Mouse (Mus musculus) cerebellum, adult 11 months (tissue): ENCODE measurements around the gene Fis1.
"Not testable (repeated sequence)": the region's sequence is repeated elsewhere in the genome, so short reads cannot be mapped to it uniquely, and the experiment has no call there.

ENCODE experiments used
- DNase-seq: peaks from one replicate; pipeline ENCODE4 v3.0.0; 2022

Fis1 gene

DNA sequence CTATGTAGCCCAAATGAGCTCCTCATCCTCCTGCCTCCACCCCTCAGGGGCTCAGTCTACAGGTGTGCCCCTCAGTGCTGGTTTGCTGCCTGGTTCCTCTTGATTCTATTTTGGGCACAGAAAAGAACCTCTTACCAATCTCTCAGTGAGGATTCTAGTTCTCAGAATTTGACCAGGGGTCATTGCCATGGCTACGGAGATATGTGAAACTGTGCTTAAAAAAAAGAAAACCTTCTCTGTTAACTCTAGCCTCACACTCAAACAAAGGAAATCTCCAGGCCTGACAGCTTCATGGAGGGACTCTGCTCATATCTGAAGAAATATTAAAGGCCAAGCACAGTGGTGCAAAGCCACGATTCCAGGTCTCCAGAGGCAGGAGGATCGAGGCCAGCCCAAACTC, 10.3 kb upstream of the Fis1 start:
- no peak for DNase-seq

GRCm38 (mm10) chr5:136943382-136943781, 9.7 kb upstream of the Fis1 start:
- no peak for DNase-seq

GRCm38 (mm10) chr5:136945084-136945483, 8.0 kb upstream of the Fis1 start:
- DNase-seq, result no peak

GRCm38 (mm10) chr5:136947874-136948273, 5.2 kb upstream of the Fis1 start:
- DNase-seq, result no peak

DNA sequence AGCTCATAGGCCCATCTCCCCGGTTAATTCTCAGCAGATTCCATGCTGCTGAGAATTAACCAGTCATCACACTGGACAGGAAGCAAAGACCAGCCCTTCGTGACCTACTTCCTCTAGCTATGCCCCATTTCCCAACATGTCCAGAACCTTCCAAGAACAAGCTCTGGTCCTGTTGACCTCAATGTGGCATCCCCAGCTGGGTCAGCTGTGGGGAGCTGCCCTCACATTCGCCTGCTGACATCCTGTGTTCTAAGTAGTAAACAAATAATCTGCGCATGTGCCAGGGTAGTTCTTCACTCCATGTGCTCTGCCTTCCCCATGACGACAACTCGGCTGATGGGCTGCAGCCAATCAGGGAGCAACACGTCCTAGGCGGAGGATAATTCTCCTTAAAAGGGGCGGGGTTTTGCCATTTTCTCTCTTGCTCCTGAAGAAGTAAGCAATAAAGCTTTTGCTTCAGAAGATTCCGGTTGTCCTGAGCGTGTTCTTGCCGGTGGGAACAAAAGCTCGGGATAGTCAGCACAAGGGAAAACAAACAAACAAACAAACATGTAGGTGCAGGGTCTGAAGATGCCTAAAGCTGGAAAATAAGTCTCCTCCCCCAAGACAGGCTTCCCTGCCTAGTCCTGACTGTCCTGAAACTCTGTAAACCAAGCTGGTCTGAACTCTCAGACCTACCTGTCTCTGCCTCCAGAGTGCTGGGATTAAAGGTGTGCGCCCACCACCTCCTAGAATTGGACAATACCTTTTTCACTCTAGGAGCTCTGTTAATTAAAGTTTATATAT, 3.3 kb upstream of the Fis1 start:
- DNase-seq, result not testable (repeated sequence)

DNA sequence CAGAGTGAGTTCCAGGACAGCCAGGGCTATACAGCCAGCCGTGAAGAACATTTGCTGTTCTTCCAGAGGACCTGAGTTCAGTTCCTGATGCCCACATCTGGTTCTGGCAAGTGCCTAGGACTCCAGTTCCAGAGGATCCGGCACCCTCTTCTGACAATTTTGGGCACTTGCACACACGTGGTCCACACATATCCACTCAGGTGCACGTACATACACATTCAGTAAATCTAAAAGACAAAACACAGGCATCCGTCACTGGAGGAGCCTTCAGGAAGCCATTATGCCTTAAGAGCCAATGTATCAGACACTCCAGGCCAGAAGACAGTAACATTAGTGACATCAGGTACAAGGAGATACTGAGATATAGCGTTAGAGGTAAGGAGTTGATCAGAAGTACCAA, 2.6 kb upstream of the Fis1 start:
- DNase-seq, result no peak

GRCm38 (mm10) chr5:136952153-136952552, 922 bp upstream of the Fis1 start:
- no peak for DNase-seq

DNA sequence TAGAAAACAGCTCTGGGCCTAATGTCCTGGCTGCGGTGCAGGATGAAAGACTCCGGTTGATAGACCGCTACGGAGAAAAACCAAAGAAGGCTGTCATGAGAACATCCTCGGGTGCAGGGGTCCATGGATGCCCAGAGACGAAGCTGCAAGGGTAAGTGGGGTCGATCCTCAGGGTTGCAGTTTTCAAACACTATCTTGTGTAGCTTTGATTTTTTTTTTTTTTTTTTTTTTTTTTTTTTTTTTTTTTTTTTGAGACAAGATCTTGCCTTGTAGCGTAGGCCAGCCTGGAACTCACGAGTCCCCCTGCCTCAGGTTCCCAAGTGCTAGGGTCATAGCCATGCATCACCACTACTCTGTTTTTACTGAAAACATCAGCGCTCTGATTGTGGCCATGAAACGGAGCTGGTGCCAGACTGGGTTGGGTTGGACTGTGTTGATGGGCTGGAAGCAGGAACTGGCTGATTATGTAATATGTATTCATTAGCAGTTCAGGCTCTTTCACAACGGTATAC, 421 bp downstream of the Fis1 start:
- DNase-seq, result no peak

GRCm38 (mm10) chr5:136955622-136956021, 2.5 kb downstream of the Fis1 start:
- no peak for DNase-seq

DNA sequence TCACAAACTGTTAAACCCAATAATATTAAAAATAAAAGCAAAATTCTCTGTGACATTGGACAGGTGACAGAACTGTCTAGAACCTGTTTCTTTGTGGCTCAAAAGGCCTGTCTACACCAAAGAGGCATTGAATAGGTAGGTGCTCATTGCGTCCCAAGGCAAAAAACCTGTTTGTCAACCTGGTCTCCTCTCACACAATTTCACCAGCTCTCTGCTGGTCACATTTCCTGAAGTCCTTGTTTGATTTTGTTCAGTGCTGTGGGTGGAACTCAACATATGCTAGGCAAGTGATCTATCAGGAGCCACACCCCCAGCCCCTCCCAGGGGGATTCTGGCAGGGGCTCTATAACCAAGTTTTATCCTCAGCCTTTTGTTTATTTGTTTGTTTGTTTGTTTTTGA, 4.2 kb downstream of the Fis1 start:
- no peak for DNase-seq

DNA sequence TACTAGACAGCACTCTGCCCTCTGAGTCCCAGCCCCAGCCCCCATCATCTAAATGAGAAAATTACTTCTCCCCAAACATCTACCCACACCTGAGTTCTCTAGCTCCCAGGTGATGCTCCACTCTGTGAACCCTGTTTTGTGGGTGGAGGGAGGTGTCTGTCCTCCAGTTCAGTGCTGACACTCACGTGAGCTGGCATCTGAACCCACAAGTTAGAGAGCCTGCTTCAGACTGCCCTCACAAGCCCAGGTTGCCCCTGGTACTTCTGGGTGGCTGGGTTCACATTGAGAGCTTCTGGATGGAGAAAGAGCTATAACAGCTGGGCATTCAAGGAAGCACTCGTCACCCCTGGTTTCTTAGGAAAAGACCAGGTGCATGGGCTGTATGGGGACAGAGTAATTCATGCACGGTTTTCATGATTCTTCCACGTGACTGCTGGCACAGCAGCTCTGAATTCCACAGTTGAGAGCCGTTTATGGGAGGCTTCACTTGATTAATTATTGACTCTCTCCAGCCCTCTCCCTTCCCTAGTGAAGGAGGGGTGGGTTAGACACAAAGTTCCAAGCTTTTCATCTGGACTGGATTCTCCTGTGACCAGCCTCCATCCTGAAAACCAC, 6.0 kb downstream of the Fis1 start:
- DNase-seq, result no peak

GRCm38 (mm10) chr5:136960053-136960452, 7.0 kb downstream of the Fis1 start:
- DNase-seq, result no peak

DNA sequence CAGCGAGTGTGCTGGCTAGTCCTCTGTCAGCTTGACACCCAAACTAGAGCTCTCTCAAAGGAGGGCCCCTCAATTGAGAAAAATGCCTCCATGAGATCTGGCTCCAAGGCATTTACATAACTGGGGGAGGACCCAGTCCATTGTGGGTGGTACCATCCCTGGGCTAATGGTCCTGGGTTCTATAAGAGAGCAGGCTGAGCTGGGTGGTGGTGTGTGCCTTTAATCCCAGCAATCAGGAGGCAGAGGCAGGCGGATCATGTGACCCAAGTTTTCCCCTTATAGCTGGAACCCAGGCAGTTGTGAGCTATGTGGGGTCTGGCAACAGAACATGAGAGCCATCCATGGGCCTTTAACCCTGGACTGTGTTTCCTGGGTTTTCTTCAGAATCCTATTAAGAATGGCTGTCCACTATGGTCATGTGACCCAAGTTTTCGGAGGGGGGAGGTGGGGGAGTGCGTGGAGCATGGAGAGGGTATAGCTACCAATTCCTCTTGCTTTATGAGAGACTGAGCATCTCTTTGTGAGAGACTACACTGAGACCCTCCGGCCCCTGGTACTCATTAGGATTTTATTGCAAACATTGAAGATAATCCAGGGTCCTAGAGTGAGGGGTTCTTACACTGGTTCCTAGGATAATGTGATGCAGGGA, 8.4 kb downstream of the Fis1 start:
- no peak for DNase-seq

DNA sequence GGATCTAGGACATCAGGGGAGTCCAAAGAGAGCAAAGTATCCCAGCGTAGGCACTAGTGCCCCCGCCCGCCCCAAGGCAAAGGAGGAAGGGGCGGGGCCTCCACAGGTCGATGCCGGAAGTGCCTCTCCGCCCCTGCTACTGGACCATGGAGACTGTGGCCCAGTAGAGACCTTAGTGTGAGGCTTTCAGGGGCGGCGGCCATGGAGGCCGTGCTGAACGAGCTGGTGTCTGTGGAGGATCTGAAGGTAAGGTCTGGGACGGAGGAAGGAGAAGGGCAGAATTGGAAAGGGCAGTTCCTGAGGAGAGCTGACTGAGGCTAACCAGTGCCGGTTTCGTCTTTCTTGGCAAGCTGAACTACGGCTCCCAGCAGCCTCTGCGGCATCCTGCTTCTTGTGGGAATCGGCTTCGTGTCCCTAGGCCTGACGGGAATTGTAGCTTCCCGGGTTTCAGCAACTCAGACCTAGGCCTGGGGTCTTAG, 8.9 kb downstream of the Fis1 start:
- DNase-seq, result peak; percentile 88

DNA sequence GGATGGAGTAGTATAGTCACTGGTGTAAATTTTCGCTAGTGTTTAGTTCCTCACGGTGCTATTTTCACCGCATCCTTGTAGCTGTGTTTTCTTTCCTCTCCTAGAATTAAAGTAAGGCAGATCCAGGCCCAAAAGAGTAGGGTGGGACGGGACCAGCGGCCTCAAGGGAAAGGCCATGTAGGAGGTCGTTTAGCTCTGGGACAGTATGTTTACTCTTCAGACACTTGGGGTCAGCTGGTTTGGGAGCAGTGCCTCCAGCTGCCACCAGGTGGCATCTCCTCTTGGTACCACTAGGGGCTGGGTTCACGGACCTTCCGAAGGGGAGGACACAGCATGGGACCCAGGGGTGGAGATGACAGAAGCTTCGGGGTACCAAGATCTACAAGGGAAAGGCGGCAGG, 9.4 kb downstream of the Fis1 start:
- DNase-seq, result peak; percentile 73

DNA sequence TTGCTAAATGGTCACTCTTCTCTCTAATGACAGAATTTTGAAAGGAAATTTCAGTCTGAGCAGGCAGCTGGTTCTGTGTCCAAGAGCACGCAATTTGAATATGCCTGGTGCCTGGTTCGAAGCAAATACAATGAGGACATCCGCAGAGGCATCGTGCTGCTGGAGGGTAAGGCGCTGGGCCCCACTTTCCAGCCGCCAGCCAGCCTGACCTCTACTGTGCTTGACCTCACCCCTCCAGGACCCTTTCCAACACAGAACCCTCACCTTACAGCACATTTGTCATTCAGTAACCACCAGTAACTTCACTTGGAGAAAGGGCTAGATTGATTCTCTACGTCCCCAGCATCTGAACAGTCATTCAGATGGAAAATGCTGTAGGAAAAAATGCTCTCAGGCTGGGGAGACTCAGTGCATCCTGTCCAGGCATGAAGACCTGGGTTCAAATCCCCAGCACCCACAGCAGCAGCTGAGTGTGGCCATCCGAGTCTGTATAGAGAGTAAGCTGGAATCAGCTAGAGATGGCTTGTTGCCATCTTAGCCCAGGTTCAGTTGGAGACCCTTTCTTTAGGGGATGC, 10.0 kb downstream of the Fis1 start:
- DNase-seq, result no peak

DNA sequence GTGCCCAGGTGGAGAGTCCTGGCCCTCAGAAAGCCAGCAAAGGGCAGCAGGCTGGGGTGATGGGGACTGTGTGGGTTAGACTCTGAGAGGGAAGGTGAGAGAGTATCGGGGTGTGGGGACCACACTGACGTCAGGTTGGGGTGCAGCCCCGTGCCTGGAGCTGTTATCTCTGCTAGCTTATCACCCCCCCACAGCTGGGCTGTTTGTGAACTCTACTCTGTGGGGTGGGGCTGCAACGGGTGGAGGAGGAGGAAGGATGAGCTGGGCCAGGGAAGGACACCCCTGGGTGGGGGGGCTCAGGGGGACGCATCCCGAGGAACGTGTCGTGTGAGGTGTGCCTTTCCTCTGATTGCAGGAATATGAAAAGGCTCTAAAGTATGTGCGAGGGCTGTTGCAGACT, 12.1 kb downstream of the Fis1 start:
- no peak for DNase-seq

DNA sequence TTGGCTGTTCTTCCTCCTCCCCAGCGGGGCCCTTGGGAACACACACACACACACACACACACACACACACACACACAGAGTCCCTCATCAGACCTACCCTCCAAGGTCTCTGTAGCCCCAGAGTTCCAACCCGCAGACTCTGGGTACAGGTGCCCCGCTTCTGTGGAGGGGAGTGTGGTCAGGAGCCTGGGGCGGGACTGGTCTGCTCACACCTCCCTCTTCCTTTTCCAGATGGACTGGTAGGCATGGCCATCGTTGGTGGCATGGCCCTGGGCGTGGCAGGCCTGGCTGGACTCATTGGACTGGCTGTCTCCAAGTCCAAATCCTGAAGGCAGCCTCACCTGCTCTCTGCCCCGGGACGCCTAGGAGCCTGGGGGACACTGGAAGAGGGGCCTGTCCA, 12.6 kb downstream of the Fis1 start:
- DNase-seq, result no peak

DNA sequence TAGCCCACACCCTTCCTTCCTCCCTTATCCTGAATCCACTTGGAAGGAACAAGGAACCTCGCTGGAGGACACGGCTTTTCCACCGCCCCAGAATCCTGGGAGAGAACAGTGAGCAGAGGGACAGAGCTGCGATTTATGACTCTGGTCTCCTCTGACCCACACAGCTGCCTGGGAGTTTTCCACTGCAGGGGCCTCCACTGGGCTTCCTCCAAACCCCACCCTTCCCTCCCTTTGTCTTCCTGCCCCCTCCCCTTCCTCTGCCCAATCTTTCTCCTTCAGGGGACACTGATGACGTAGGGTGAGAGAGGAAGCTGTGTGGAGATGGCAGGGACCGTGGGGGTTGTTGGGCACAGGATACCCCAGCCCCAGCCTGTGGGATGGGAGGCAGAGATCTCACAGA, 13.3 kb downstream of the Fis1 start, which contains the start of gene Cldn15:
TSS of gene Cldn15 (plus strand) at position 286 of the 400 bp plus-strand sequence.
- no peak for DNase-seq

- no peak for DNase-seq
Observed at GRCm38 (mm10) chr5:136966861-136967455, 13.9 kb downstream of the Fis1 start.

DNA sequence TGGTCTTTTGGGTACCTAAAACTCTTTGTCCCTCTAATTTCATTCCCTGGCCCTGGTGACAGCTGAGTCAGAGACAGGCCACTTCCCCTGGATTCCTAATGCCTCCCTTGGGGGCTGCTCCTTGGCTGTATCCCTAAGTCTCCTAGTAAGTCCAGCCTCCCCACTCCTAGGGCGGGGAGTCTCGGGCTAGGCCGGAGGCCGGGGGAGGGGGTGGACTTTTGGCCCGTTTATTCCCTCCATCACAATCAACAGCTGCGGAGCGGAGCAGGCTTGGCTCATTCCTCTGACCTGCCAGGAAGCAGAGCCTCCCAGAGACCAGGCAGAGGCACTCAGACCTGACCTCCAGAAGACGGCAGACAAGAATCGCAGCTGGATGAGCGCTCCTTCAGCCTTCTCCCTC, 14.5 kb downstream of the Fis1 start:
- DNase-seq, result no peak

DNA sequence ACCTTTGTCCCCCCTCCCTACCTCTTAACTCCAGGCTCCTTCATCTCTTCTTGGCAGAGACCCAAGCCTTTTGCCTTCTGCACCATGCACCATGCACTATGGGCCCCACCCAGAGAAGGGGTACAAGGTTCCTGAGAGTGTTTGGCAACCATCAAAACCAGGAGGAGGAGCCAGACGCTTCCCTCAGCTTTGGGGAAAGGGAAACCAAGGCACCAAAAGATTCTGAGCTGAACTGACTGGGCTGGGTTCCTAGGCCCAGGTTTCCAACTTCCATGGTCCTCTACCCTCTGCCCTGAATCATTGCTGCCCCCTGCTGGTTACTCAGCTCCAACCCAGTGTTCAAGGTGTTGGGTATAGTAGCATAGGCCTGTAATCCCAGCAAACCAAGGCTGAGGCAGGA, 17.6 kb downstream of the Fis1 start:
- DNase-seq, result no peak

GRCm38 (mm10) chr5:136973670-136974069, 20.6 kb downstream of the Fis1 start:
- no peak for DNase-seq
